Mouse (Mus musculus): ENCODE data around the gene Tmem74b.

DNA sequence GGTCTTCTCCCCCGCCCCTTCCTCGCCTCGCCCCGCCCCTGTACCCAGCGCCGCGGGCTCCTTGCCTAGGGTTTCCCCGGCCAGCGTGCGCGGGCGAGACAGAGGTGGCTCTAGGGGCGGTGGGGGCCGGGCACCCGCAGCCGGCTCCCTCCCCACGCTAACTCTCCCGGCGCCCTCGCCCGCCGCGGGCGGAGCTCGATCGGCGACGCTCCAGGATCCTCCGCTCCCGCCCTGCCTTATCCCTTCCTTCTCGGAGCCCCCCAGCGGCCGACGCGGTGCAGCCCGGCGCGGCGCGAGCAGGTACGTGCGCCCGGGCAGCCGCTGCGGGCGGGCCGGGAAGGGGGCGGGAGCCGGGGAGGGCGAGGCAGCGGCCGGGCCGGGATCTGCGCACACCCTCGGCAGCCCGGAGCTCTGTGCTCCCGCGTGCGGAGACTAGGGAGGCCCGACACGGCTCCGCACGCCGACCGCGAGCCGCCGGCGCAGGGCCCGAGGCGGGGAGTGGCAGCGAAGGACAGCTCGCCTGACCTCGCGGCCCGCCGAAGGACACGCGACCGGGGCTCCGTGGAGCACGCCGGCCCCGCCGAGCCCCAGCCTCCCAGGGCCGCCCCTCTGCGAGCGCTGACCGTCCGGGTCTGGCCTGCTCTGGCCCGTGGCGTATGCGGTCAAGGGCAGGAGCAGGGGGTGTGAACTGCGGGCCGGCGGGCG lies 490 bp downstream of the Tmem74b start:
- TF ChIP-seq GATA1 (IDR thresholded peaks at IDR 0.05; ENCODE audit: borderline replicate concordance, low read length), result no peak
- TF ChIP-seq FLI1 (IDR thresholded peaks at IDR 0.05; ENCODE audit: low read length), result no peak

Data from megakaryocyte, embryonic 14.5 days (primary cell).